In the genomic region with DNA sequence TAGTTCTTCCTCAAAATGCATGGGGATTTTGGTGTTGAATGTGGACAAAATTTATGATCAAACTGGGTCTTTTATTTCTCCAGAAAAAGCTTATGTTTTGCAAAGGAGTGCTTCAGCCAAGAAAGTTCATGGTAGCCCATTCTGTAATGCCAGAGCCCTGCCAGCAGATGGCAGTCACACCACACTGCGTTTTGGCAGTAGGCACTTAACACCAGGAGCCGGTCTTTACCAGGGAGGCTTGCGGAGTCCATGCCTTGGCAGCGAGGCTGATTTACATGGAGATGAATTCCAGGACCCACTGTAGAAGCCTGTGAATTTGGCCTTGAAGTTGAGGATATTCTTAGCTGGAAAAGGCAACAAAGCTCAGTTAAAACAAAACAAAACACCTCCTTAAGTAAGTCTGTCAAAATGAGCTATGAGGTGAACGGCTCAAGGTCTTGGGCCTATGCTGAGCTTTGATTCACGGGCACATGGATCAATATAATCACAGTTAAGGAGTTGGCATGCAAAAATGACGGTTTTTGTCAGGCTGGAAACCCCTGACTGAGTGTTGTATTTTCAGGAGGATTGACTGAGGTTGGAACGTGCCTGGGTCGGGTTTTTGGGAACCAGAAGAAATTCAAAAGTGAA, we compare ENCODE assay signal across 9 mouse cellular contexts.
DNase-seq lines count a peak whose midpoint lies in the region; ATAC-seq lines count a peak whose summit lies in the region.
"Had no signal": no experiment of that assay in that cellular context is flagged by ENCODE, and none has a peak within 500 bp of the region (broad histone marks: within the 10 kb centered on the region; RNA-seq: fewer than 3 reads in every experiment).

No protein-coding gene starts in this region.

- no peak overlapping the region for H3K4me3 ChIP-seq in forebrain, embryonic 15.5 days
- no peak overlapping the region for H3K4me3 ChIP-seq in hindbrain, embryonic 14.5 days (replicated peaks; ENCODE audit: low read length)
- H3K4me3 ChIP-seq: megakaryocyte, embryonic 14.5 days had no signal

- 43% methylated on average over 9 of the region's 9 CpGs for WGBS in forebrain, embryonic 15.5 days
- 43% methylated on average over 9 of the region's 9 CpGs for WGBS in hindbrain, embryonic 14.5 days

- no peaks in the 10 kb centered on the region for H3K9me3 ChIP-seq in forebrain, embryonic 15.5 days
- no peaks in the 10 kb centered on the region for H3K9me3 ChIP-seq in hindbrain, embryonic 14.5 days (ENCODE audit: control insufficient read depth, low read length)
- H3K9me3 ChIP-seq: megakaryocyte, embryonic 14.5 days had no signal

- no peaks in the 10 kb centered on the region for H3K4me1 ChIP-seq in forebrain, embryonic 15.5 days
- no peaks in the 10 kb centered on the region for H3K4me1 ChIP-seq in hindbrain, embryonic 14.5 days (replicated peaks; ENCODE audit: control insufficient read depth, insufficient read depth, low read length)

- H3K4me2 ChIP-seq in forebrain, embryonic 15.5 days (replicated peaks): no peak overlapping the region
- H3K4me2 ChIP-seq in hindbrain, embryonic 14.5 days (replicated peaks): no peak overlapping the region

- H3K36me3 ChIP-seq in forebrain, embryonic 15.5 days: no peaks in the 10 kb centered on the region
- H3K36me3 ChIP-seq in hindbrain, embryonic 14.5 days (replicated peaks; ENCODE audit: control insufficient read depth, insufficient read depth): no peaks in the 10 kb centered on the region

- H3K27ac ChIP-seq in forebrain, embryonic 15.5 days (replicated peaks): no peak overlapping the region
- no peak overlapping the region for H3K27ac ChIP-seq in hindbrain, embryonic 14.5 days

- peak; percentile 63 for DNase-seq in R1 (ENCODE audit: low read depth, low spot score)
- DNase-seq in cerebellum, adult 11 months: peak; percentile 22
- DNase-seq in hindbrain, embryonic 14.5 days (ENCODE audit: low spot score): peak; percentile 91
- peak; percentile 18 for DNase-seq in layer of hippocampus, adult 9-11 months
- DNase-seq in lung, postnatal 36 days: peak; percentile 73
- peak; percentile 63 to 67 for DNase-seq in right cerebral cortex, adult 2 months (ENCODE audit: low spot score in 2 of 2)

- no peaks in the 10 kb centered on the region for H3K27me3 ChIP-seq in forebrain, embryonic 15.5 days
- no peaks in the 10 kb centered on the region for H3K27me3 ChIP-seq in hindbrain, embryonic 14.5 days (ENCODE audit: control insufficient read depth, insufficient read depth, low read length)
- H3K27me3 ChIP-seq: megakaryocyte, embryonic 14.5 days had no signal

- no peak overlapping the region for H3K9ac ChIP-seq in forebrain, embryonic 15.5 days (replicated peaks)
- H3K9ac ChIP-seq in hindbrain, embryonic 14.5 days: no peak overlapping the region

- peak; percentile 95 for ATAC-seq in forebrain, embryonic 15.5 days (replicated peaks)
- peak; percentile 90 for ATAC-seq in hindbrain, embryonic 14.5 days (ENCODE audit: low FRiP score)
- no peak for ATAC-seq in erythroid progenitor cell, adult 5-6 weeks (replicated peaks; ENCODE audit: low FRiP score, poor library complexity, severe bottlenecking)

Comparison
In these comparisons a context has a peak if more than half of its experiments do, and no peak if none do; other contexts are left out.
1. DNase-seq: peak in every context shown above with its lines; median percentile 91 in hindbrain, embryonic 14.5 days; 73 in lung, postnatal 36 days; 65 in right cerebral cortex, adult 2 months; 63 in R1; 22 in cerebellum, adult 11 months; 18 in layer of hippocampus, adult 9-11 months.